ENCODE assay signal across 22 mouse cellular contexts in genomic region chr8:122430646-122431045, GRCm38 (mm10). TPM values are rescaled to one million over a fixed set of nuclear protein-coding genes. Genes with fewer than 3 reads are reported as not detected.
DNase-seq lines count a peak whose midpoint lies in the region; ATAC-seq and TF ChIP-seq lines count a peak whose summit lies in the region.
"Had no signal": no experiment of that assay in that cellular context is flagged by ENCODE, and none has a peak within 500 bp of the region (broad histone marks: within the 10 kb centered on the region; RNA-seq: fewer than 3 reads in every experiment).

No protein-coding gene starts in this region.

- peaks cover 26% of the 10 kb centered on the region for H3K36me3 ChIP-seq in liver, embryonic 12.5 days
- peaks cover 8% of the 10 kb centered on the region for H3K36me3 ChIP-seq in liver, embryonic 11.5 days (ENCODE audit: control insufficient read depth, insufficient read depth, low read length)
- H3K36me3 ChIP-seq in kidney, postnatal 0 days (ENCODE audit: insufficient read depth, low read length) = no peaks in the 10 kb centered on the region
- H3K36me3 ChIP-seq in macrophage (ENCODE audit: inconsistent target) = peaks cover 34% of the 10 kb centered on the region
- peaks cover 26% of the 10 kb centered on the region for H3K36me3 ChIP-seq in embryonic facial prominence, embryonic 10.5 days (replicated peaks)

- H3K4me2 ChIP-seq in liver, embryonic 12.5 days = peak overlapping the region; percentile 90; the same call in 1 of the 2 replicates
- no peak overlapping the region for H3K4me2 ChIP-seq in liver, embryonic 11.5 days
- H3K4me2 ChIP-seq in kidney, postnatal 0 days (ENCODE audit: low read length) = peak overlapping the region; percentile 18; the same call in 1 of the 2 replicates
- H3K4me2 ChIP-seq: hindbrain, embryonic 15.5 days; midbrain, embryonic 12.5 days had no signal

- no peak for DNase-seq in liver, embryonic 11.5 days (ENCODE audit: low spot score)
- DNase-seq in kidney, postnatal 0 days (ENCODE audit: low spot score) = peak; percentile 40
- DNase-seq in left cerebral cortex, adult 11 months (ENCODE audit: low spot score) = no peak
- no peak for DNase-seq in adrenal gland, adult 2 months
- DNase-seq in embryonic facial prominence, embryonic 10.5 days (ENCODE audit: low spot score) = no peak
- DNase-seq: cerebellum, adult 9-11 months; embryo, embryonic 11 days; gastrocnemius, postnatal 14 days; heart, postnatal 14 days; thymus, adult 18-20 months had no signal

- H3K79me2 ChIP-seq in macrophage (ENCODE audit: inconsistent target) = peaks cover 76% of the 10 kb centered on the region

- peaks cover 3% of the 10 kb centered on the region; the same call in 1 of the 2 replicates for H3K27me3 ChIP-seq in liver, embryonic 12.5 days (replicated peaks)
- H3K27me3 ChIP-seq in liver, embryonic 11.5 days (replicated peaks; ENCODE audit: control insufficient read depth, insufficient read depth, low read length) = no peaks in the 10 kb centered on the region
- no peaks in the 10 kb centered on the region for H3K27me3 ChIP-seq in kidney, postnatal 0 days (ENCODE audit: insufficient read depth, low read length)
- peaks cover 7% of the 10 kb centered on the region; the same call in 1 of the 2 replicates for H3K27me3 ChIP-seq in embryonic facial prominence, embryonic 10.5 days (replicated peaks; ENCODE audit: low read depth, poor library complexity, severe bottlenecking)

- WGBS in liver, embryonic 12.5 days (ENCODE audit: insufficient replicate concordance) = 67% methylated on average over 3 of the region's 3 CpGs
- WGBS in liver, embryonic 11.5 days = 71% methylated on average over 3 of the region's 3 CpGs
- WGBS in kidney, postnatal 0 days = 61% methylated on average over 3 of the region's 3 CpGs
- WGBS in macrophage (ENCODE audit: missing documents) = 49% methylated on average over 3 of the region's 3 CpGs
- WGBS in embryonic facial prominence, embryonic 10.5 days = 81% methylated on average over 3 of the region's 3 CpGs

- H3K4me1 ChIP-seq in liver, embryonic 12.5 days = peaks cover 40% of the 10 kb centered on the region
- peaks cover 23% of the 10 kb centered on the region for H3K4me1 ChIP-seq in liver, embryonic 11.5 days (replicated peaks; ENCODE audit: control insufficient read depth, insufficient read depth, low read length)
- peaks cover 7% of the 10 kb centered on the region for H3K4me1 ChIP-seq in brown adipose tissue, adult 24 weeks (ENCODE audit: control insufficient read depth, insufficient read depth, insufficient read length, low read length)
- H3K4me1 ChIP-seq in kidney, postnatal 0 days (replicated peaks; ENCODE audit: insufficient read depth, low read length) = peaks cover 23% of the 10 kb centered on the region
- H3K4me1 ChIP-seq in embryonic facial prominence, embryonic 10.5 days = peaks cover 19% of the 10 kb centered on the region

- ATAC-seq in liver, embryonic 12.5 days = no peak
- ATAC-seq in liver, embryonic 11.5 days (replicated peaks; ENCODE audit: low FRiP score) = no peak
- peak; percentile 26 for ATAC-seq in kidney, postnatal 0 days (replicated peaks; ENCODE audit: low FRiP score, low read depth)
- ATAC-seq: forebrain, embryonic 16.5 days had no signal

- H3K9me3 ChIP-seq in liver, embryonic 12.5 days (replicated peaks) = 0 out of 2 replicates have a peak, but pooled peaks cover 3% of the 10 kb centered on the region
- H3K9me3 ChIP-seq in liver, embryonic 11.5 days (ENCODE audit: control insufficient read depth, low read length) = no peaks in the 10 kb centered on the region
- H3K9me3 ChIP-seq in kidney, postnatal 0 days (replicated peaks; ENCODE audit: low read length) = no peaks in the 10 kb centered on the region
- H3K9me3 ChIP-seq in embryonic facial prominence, embryonic 10.5 days = peaks cover 4% of the 10 kb centered on the region; the same call in 1 of the 2 replicates
- H3K9me3 ChIP-seq: hindbrain, embryonic 15.5 days; midbrain, embryonic 12.5 days had no signal

- no peak overlapping the region for H3K9ac ChIP-seq in liver, embryonic 12.5 days
- no peak overlapping the region for H3K9ac ChIP-seq in liver, embryonic 11.5 days (ENCODE audit: low read depth, low read length)
- 0 out of 2 replicates have a peak overlapping the region, but pooled peaks have one; percentile 35 for H3K9ac ChIP-seq in kidney, postnatal 0 days (ENCODE audit: low read depth, low read length)
- H3K9ac ChIP-seq: hindbrain, embryonic 15.5 days; liver, embryonic 14.5 days; midbrain, embryonic 12.5 days had no signal

- H3K4me3 ChIP-seq in liver, embryonic 12.5 days = no peak overlapping the region
- no peak overlapping the region for H3K4me3 ChIP-seq in liver, embryonic 11.5 days (ENCODE audit: low read depth, low read length)
- H3K4me3 ChIP-seq in brown adipose tissue, adult 24 weeks (ENCODE audit: insufficient read depth, low read depth, low read length) = no peak overlapping the region
- no peak overlapping the region for H3K4me3 ChIP-seq in kidney, postnatal 0 days (replicated peaks; ENCODE audit: low read depth, low read length)
- peak overlapping the region; percentile 91; the same call in 1 of the 2 replicates for H3K4me3 ChIP-seq in macrophage (ENCODE audit: inconsistent target)
- no peak overlapping the region for H3K4me3 ChIP-seq in embryonic facial prominence, embryonic 10.5 days
- H3K4me3 ChIP-seq: hindbrain, embryonic 15.5 days; midbrain, embryonic 12.5 days; myocyte had no signal

- TF ChIP-seq CTCF in kidney, postnatal 0 days (IDR thresholded peaks at IDR 0.05; ENCODE audit: low read depth) = no peak

- 0 out of 2 replicates have a peak overlapping the region, but pooled peaks have one; percentile 3 for H3K27ac ChIP-seq in liver, embryonic 12.5 days
- H3K27ac ChIP-seq in liver, embryonic 11.5 days (ENCODE audit: low read depth, low read length) = no peak overlapping the region
- H3K27ac ChIP-seq in brown adipose tissue, adult 24 weeks (replicated peaks; ENCODE audit: low read depth, low read length) = peak overlapping the region; percentile 34
- H3K27ac ChIP-seq in kidney, postnatal 0 days = peak overlapping the region; percentile 78
- H3K27ac ChIP-seq in macrophage = peak overlapping the region; percentile 97
- H3K27ac ChIP-seq in embryonic facial prominence, embryonic 10.5 days (replicated peaks) = no peak overlapping the region
- H3K27ac ChIP-seq: hindbrain, embryonic 15.5 days; liver, embryonic 14.5 days; midbrain, embryonic 12.5 days had no signal

RNA-seq across cellular contexts. Expression of gene Cyba, which starts 2.1 kb away (rescaled TPM):
- 149 and 160 TPM in 2 replicates for polyA plus RNA-seq in liver, embryonic 12.5 days (2016; fragmentation: Nextera tagmentation; extraction: Ambion mirVana)
- polyA plus RNA-seq in liver, embryonic 11.5 days (2014; fragmentation: Nextera tagmentation; extraction: Ambion mirVana) = 201 and 215 TPM in 2 replicates
- 15.3 and 16.5 TPM in 2 replicates for polyA plus RNA-seq in brown adipose tissue, adult 24 weeks (2012; ENCODE audit: insufficient read depth, insufficient read length, missing spikeins)
- 647 and 704 TPM in 2 replicates for polyA plus RNA-seq in kidney, postnatal 0 days (2015; fragmentation: Nextera tagmentation; extraction: Ambion mirVana)
- total RNA-seq in macrophage (2018; cell fraction: chromatin; rRNA removed) = 100 to 1,000 TPM; 119 to 282 (median 191) TPM
- total RNA-seq in macrophage (2018; cell fraction: cytosol; rRNA removed) = 1,000 to 10,000 TPM; 1,658 to 2,145 (median 1,843) TPM
- 100 to 1,000 TPM; 253 to 930 (median 676) TPM for total RNA-seq in macrophage (2018; cell fraction: nucleus; rRNA removed)
- polyA plus RNA-seq in macrophage (2018) = 942 to 2,075 TPM (median 1,538 TPM) in 3 replicates
- 10 to 100 TPM; 26.3 to 43.7 TPM for total RNA-seq in adrenal gland, adult 2 months (2021)
- 108 and 116 TPM in 2 replicates for polyA plus RNA-seq in adrenal gland, adult 2 months (2012; rRNA removed)
- polyA plus RNA-seq in embryonic facial prominence, embryonic 10.5 days (2016; fragmentation: Nextera tagmentation; extraction: Ambion mirVana) = 60.2 and 62.6 TPM in 2 replicates
- polyA plus RNA-seq: myocyte had no signal

RNA-seq across cellular contexts. Expression of gene Il17c, which starts 8.8 kb away (rescaled TPM):
- polyA plus RNA-seq in liver, embryonic 12.5 days (2016; fragmentation: Nextera tagmentation; extraction: Ambion mirVana) = not detected in 2 replicates
- not detected in 2 replicates for polyA plus RNA-seq in liver, embryonic 11.5 days (2014; fragmentation: Nextera tagmentation; extraction: Ambion mirVana)
- polyA plus RNA-seq in brown adipose tissue, adult 24 weeks (2012; ENCODE audit: insufficient read depth, insufficient read length, missing spikeins) = not detected in 2 replicates
- polyA plus RNA-seq in kidney, postnatal 0 days (2015; fragmentation: Nextera tagmentation; extraction: Ambion mirVana) = not detected in 2 replicates
- 1 to 10 TPM in 2 of 26 experiments, not detected in 24; 1.0 to 1.6 TPM for total RNA-seq in macrophage (2018; cell fraction: chromatin; rRNA removed)
- not detected for total RNA-seq in macrophage (2018; cell fraction: cytosol; rRNA removed)
- under 1 TPM in 1 of 26 experiments, not detected in 25; 0.85 TPM for total RNA-seq in macrophage (2018; cell fraction: nucleus; rRNA removed)
- polyA plus RNA-seq in macrophage (2018) = not detected in 3 replicates
- total RNA-seq in adrenal gland, adult 2 months (2021) = not detected
- polyA plus RNA-seq in adrenal gland, adult 2 months (2012; rRNA removed) = 0.16 TPM in 1 of 2 replicates, not detected in the other
- polyA plus RNA-seq in embryonic facial prominence, embryonic 10.5 days (2016; fragmentation: Nextera tagmentation; extraction: Ambion mirVana) = 0.29 TPM in 1 of 2 replicates, not detected in the other
- total RNA-seq: adrenal gland, adult 18-20 months; gastrocnemius, postnatal 14 days; heart, postnatal 14 days; layer of hippocampus, adult 8-10 months; left cerebral cortex, postnatal 14 days; neutrophil, adult 5-6 weeks had no signal
- polyA plus RNA-seq: forebrain, embryonic 16.5 days; hindbrain, embryonic 15.5 days; liver, embryonic 14.5 days; midbrain, embryonic 12.5 days; myocyte had no signal

RNA-seq across cellular contexts. Expression of gene Mvd, which starts 12.6 kb away (rescaled TPM):
- polyA plus RNA-seq in liver, embryonic 12.5 days (2016; fragmentation: Nextera tagmentation; extraction: Ambion mirVana) = 29.3 and 31.4 TPM in 2 replicates
- 36.5 and 40.6 TPM in 2 replicates for polyA plus RNA-seq in liver, embryonic 11.5 days (2014; fragmentation: Nextera tagmentation; extraction: Ambion mirVana)
- polyA plus RNA-seq in brown adipose tissue, adult 24 weeks (2012; ENCODE audit: insufficient read depth, insufficient read length, missing spikeins) = 10.0 and 16.3 TPM in 2 replicates
- 31.2 and 36.3 TPM in 2 replicates for polyA plus RNA-seq in kidney, postnatal 0 days (2015; fragmentation: Nextera tagmentation; extraction: Ambion mirVana)
- total RNA-seq in macrophage (2018; cell fraction: chromatin; rRNA removed) = 10 to 100 TPM in 5 of 26 experiments, 1 to 10 TPM in 21; 1.2 to 19.0 (median 6.8) TPM
- total RNA-seq in macrophage (2018; cell fraction: cytosol; rRNA removed) = 10 to 100 TPM in 25 of 26 experiments, 1 to 10 TPM in 1; 9.4 to 39.5 (median 26.3) TPM
- 10 to 100 TPM in 12 of 26 experiments, 1 to 10 TPM in 14; 3.9 to 27.0 (median 9.5) TPM for total RNA-seq in macrophage (2018; cell fraction: nucleus; rRNA removed)
- 10.1 to 40.6 TPM (median 23.8 TPM) in 3 replicates for polyA plus RNA-seq in macrophage (2018)
- 10 to 100 TPM in 1 of 2 experiments, 1 to 10 TPM in 1; 9.2 to 39.5 TPM for total RNA-seq in adrenal gland, adult 2 months (2021)
- 39.7 and 73.8 TPM in 2 replicates for polyA plus RNA-seq in adrenal gland, adult 2 months (2012; rRNA removed)
- 51.2 and 59.9 TPM in 2 replicates for polyA plus RNA-seq in embryonic facial prominence, embryonic 10.5 days (2016; fragmentation: Nextera tagmentation; extraction: Ambion mirVana)

RNA-seq across cellular contexts. Expression of gene Snai3, which starts 29.9 kb away (rescaled TPM):
- 0.18 and 0.36 TPM in 2 replicates for polyA plus RNA-seq in liver, embryonic 12.5 days (2016; fragmentation: Nextera tagmentation; extraction: Ambion mirVana)
- 0.23 and 0.29 TPM in 2 replicates for polyA plus RNA-seq in liver, embryonic 11.5 days (2014; fragmentation: Nextera tagmentation; extraction: Ambion mirVana)
- not detected in 2 replicates for polyA plus RNA-seq in brown adipose tissue, adult 24 weeks (2012; ENCODE audit: insufficient read depth, insufficient read length, missing spikeins)
- 0.67 and 1.0 TPM in 2 replicates for polyA plus RNA-seq in kidney, postnatal 0 days (2015; fragmentation: Nextera tagmentation; extraction: Ambion mirVana)
- not detected for total RNA-seq in macrophage (2018; cell fraction: chromatin; rRNA removed)
- under 1 TPM in 1 of 26 experiments, not detected in 25; 0.07 TPM for total RNA-seq in macrophage (2018; cell fraction: cytosol; rRNA removed)
- under 1 TPM in 1 of 26 experiments, not detected in 25; 0.55 TPM for total RNA-seq in macrophage (2018; cell fraction: nucleus; rRNA removed)
- not detected in 3 replicates for polyA plus RNA-seq in macrophage (2018)
- not detected for total RNA-seq in adrenal gland, adult 2 months (2021)
- polyA plus RNA-seq in adrenal gland, adult 2 months (2012; rRNA removed) = 0.15 and 0.19 TPM in 2 replicates
- 0.57 and 0.67 TPM in 2 replicates for polyA plus RNA-seq in embryonic facial prominence, embryonic 10.5 days (2016; fragmentation: Nextera tagmentation; extraction: Ambion mirVana)
- total RNA-seq: adrenal gland, adult 18-20 months; layer of hippocampus, adult 8-10 months; left cerebral cortex, postnatal 14 days had no signal
- polyA plus RNA-seq: forebrain, embryonic 16.5 days; hindbrain, embryonic 15.5 days; midbrain, embryonic 12.5 days had no signal

RNA-seq across cellular contexts. Expression of gene Rnf166, which starts 45.2 kb away (rescaled TPM):
- 16.6 and 17.3 TPM in 2 replicates for polyA plus RNA-seq in liver, embryonic 12.5 days (2016; fragmentation: Nextera tagmentation; extraction: Ambion mirVana)
- 24.7 and 26.8 TPM in 2 replicates for polyA plus RNA-seq in liver, embryonic 11.5 days (2014; fragmentation: Nextera tagmentation; extraction: Ambion mirVana)
- 19.0 and 28.7 TPM in 2 replicates for polyA plus RNA-seq in brown adipose tissue, adult 24 weeks (2012; ENCODE audit: insufficient read depth, insufficient read length, missing spikeins)
- 44.0 and 44.5 TPM in 2 replicates for polyA plus RNA-seq in kidney, postnatal 0 days (2015; fragmentation: Nextera tagmentation; extraction: Ambion mirVana)
- 10 to 100 TPM in 22 of 26 experiments, 1 to 10 TPM in 4; 8.0 to 59.5 (median 25.5) TPM for total RNA-seq in macrophage (2018; cell fraction: chromatin; rRNA removed)
- 10 to 100 TPM; 23.2 to 74.7 (median 45.6) TPM for total RNA-seq in macrophage (2018; cell fraction: cytosol; rRNA removed)
- total RNA-seq in macrophage (2018; cell fraction: nucleus; rRNA removed) = 10 to 100 TPM; 11.1 to 68.5 (median 26.6) TPM
- polyA plus RNA-seq in macrophage (2018) = 36.6 to 108 TPM (median 59.1 TPM) in 3 replicates
- 10 to 100 TPM; 42.8 to 83.8 TPM for total RNA-seq in adrenal gland, adult 2 months (2021)
- 132 and 157 TPM in 2 replicates for polyA plus RNA-seq in adrenal gland, adult 2 months (2012; rRNA removed)
- polyA plus RNA-seq in embryonic facial prominence, embryonic 10.5 days (2016; fragmentation: Nextera tagmentation; extraction: Ambion mirVana) = 32.1 and 33.6 TPM in 2 replicates

Comparison
In these comparisons a context has a peak if more than half of its experiments do, and no peak if none do; other contexts are left out.
1. H3K27ac ChIP-seq: peak in liver, embryonic 12.5 days (single experiment), brown adipose tissue, adult 24 weeks (single experiment), kidney, postnatal 0 days (single experiment) and macrophage (single experiment); none in liver, embryonic 11.5 days (single experiment) and embryonic facial prominence, embryonic 10.5 days (single experiment).